Mouse (Mus musculus) c-Kit-positive CD71-negative TER-119-negative erythroid progenitor cells, embryonic 14.5 days (primary cell): ENCODE measurements around the gene Krt33b.

Source experiments
- DNase-seq: peaks from one replicate; pipeline ENCODE4 v3.0.0-alpha.2; 2013; ENCODE audit warnings: low read depth

Krt33b gene

DNA sequence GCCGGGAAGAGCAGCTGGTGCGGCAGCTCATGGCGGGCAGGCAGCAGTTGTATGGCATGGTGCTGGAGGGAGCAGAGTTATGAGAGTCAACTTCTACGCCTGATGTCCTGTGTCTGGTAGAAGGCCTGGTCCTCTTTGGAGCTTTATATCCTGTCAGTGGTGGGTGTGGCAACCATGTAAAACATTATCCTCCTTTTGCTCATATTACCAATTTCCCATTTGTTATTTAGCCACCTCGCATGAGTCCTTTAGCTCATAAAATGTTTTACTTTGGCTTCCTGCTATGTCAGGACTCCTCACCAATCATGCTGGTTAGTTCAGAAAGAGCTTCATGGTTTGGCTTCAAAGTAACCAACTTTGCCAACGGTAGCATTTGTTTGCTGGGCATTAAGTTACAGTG lies at the start of gene Krt33b:
TSS of gene Krt33b (minus strand) at position 101 of the 400 bp plus-strand sequence.
- no peak for DNase-seq

DNA sequence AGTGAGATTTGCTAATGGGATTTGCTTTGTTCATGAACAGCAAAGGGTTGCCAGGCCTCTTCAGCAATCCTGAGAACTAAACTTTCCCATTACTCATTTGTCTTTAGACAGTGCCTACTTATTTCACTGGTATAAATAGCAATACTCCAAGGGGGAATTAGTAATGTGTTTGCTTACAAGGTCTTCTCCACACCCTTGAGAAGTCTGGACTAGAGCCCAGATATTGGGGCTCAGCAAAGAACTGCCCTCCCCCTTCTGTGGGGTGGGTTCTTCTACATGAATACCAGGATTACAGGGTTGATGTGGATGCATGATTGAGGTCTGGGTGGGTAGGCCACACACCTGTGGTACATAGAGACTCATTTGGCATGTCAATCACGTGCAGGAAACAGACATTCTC lies 44.2 kb upstream of the Krt33b start:
- DNase-seq, result no peak

DNA sequence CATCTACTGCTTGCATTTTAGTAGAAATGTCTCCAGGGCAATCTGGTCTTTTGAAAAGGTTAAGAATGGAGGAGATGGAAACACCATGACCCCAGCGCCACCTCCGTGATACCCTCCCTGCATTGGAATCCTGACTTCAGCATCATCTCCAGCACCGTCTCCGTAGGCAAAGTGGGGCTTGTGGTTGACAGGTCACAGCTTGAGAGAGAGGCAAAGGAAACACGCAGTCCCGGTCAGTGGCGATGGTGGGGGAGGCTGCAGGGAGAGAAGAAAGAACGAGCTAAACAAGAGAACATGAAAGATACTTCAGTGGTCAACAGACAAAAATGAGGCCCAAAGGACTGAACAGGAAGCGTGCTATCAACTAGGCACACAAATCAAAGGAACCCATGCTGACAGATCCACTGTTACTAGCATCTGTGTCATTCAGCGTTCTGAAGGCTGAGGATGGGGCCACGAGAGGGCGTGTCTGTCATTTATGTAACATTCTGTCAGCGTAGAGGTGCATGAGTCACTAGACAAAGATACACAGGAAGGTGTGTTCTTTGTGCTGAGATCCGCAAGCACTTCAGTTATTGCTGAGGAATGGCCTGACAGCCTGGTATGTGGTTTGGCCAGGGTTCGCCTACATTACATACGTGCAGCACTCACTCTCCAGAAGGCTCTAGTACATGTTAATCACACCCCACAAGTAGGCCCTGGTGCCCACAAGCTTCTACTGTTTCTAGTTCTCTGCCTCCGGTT lies 37.8 kb upstream of the Krt33b start:
- DNase-seq, result no peak

DNA sequence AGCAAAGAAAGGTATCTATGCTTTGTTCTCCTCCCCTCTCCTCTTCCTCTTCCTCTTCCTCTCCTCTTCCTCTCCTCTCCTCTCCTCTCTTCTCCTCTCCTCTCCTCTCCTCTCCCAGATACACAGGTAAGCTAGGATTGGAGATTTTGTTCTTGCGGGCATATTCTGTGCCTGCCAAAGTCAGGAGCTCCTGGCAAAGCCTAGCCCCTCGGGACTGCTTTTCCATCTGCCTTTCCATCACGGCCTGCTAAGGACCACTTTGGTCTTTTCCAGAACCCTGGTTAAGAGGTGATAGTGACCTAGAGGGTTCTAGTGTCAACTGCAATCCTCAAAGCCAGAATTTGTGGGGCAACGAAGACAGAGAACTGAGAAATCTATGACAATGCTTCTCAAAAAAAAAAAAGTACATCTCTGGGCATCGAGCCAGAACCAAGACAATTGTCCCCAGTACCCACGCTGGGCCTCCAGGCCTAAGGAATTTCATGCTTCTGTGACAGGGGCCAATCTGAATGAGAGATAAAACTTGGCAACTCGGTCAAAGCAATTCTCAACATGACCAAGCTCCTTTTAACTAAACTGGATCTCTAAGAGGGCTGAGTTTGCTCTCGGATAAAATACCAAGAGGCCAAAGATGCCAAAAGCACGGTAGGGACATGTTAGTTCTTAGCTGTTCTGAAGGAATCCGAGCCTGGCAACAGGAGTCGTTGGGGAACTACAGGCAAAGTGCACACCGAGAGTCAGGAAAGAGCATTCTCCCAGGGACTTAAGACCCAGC lies 36.8 kb upstream of the Krt33b start:
- no peak for DNase-seq

GRCm38 (mm10) chr11:100058875-100059274 lies 29.2 kb upstream of the Krt33b start:
- no peak for DNase-seq

DNA sequence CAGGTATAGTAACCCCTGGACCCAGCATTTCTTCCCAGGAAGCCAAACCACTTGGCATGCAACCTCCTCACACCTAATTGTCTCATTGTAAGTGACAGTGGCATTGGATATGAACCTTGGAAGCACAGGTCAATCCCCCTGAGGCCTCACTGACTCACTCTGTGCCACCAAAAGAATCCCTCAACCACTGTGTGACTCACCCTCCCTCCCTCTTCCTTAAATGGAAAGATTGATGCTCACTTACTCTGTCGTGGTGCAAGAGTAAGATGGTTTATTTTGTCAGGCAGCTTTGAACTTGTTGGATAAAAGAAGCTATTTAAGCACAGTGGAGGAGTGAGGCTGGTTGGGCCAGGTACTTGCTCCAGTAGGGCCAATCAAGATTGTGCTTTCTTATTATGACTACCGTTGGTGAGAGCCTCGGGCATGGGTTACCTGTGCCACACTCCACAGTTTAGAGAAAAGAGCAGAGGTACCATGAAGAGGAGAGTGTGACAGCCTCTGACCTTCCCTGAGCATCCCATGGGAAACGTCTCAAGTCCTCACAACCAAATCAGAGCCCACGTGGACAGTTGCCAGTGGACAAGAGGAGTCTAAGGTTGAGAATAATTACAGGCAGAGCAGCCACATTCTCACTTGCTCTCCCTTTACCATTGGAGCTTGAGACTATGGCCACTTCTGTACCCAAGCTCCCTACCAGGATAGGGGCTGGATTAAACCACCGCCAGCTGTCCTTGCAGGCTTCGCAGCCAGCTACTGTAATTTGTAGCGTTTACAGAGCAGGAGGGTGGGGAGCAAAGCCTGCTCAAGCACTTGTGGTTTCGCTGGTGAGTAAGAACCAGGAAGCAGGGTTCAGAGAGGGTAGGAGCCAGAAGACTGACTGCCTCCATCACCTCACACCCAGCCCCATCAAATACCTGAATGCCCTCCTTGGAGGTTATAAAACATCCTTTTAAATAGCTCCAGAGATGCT lies 26.3 kb upstream of the Krt33b start:
- DNase-seq, result no peak

DNA sequence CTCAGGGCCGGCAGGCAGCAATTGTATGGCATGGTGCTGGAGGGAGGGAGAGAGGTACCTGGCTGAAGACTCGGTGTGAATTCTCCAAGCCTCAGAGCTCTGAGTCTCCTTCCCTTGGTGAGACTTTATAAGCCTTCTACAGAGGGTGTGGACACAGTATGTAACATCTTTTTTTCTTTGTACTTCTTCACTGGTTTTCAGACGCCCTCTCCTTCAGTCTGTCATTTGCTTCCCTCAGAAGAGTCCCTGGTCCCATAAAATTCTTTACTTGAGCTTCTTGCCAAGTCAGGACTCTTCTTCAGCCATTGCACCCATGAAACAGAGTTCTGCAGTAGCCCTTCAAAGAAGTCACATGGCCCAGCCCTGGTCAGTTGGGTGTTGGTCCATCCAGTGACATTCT lies 20.8 kb upstream of the Krt33b start, which contains the start of gene Krt31:
TSS of gene Krt31 (minus strand) at position 101 of the 400 bp plus-strand sequence.
- no peak for DNase-seq

- DNase-seq, result no peak
Observed at GRCm38 (mm10) chr11:100047193-100047592, 17.5 kb upstream of the Krt33b start.

GRCm38 (mm10) chr11:100046303-100046866 lies 16.7 kb upstream of the Krt33b start:
- no peak for DNase-seq

- no peak for DNase-seq
Observed at GRCm38 (mm10) chr11:100041454-100041853, 11.8 kb upstream of the Krt33b start, which contains the start of gene Krt34. TSS of gene Krt34 (minus strand) at chr11:100041554.

- DNase-seq, result no peak
Observed at GRCm38 (mm10) chr11:100021438-100021837, 8.2 kb downstream of the Krt33b start.

- DNase-seq, result no peak
Observed at GRCm38 (mm10) chr11:100019466-100019865, 10.2 kb downstream of the Krt33b start.

DNA sequence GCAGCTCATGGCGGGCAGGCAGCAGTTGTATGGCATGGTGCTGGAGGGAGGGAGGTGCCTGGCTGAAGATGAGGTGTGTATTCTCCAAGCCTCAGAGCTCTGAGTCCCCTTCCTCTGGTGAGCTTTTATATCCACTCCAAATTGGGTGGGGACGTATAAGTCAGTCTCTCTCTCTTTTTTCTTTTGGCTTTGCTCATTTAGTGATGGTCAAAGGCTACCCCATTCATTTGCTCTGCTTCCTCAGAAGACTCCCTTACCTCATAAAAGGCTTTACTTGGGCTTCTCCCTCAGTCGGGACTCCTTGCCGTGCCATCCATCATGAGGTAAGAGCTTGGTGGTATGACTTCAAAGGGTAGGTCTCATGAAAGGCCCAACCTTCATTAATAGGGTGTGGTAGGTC lies 13.6 kb downstream of the Krt33b start, which contains the start of gene Krt33a:
TSS of gene Krt33a (minus strand) at position 101 of the 400 bp plus-strand sequence.
- no peak for DNase-seq

DNA sequence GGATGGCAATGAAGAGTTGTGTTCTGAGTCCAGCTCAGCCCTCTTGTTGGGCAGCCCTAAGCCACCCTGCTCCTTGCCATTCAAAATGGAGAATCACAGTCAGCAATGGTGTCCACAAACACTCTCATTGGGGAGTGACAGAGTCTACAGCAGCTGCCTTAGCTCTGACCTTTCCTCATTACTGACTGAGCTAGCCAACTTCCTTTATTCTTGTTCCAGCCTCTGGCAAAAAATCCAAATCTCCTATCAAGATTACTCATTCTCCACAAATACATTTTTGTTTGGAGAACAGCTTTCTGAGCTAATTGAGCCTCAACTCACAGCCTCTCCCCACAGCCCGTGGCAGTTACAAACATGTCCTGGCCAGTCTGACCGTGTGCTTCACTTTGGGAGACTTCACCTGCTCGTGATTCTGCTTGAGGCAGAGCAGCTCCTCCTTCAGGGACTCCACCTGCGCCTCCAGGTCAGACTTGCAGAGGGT lies 15.9 kb downstream of the Krt33b start:
- DNase-seq, result no peak

DNA sequence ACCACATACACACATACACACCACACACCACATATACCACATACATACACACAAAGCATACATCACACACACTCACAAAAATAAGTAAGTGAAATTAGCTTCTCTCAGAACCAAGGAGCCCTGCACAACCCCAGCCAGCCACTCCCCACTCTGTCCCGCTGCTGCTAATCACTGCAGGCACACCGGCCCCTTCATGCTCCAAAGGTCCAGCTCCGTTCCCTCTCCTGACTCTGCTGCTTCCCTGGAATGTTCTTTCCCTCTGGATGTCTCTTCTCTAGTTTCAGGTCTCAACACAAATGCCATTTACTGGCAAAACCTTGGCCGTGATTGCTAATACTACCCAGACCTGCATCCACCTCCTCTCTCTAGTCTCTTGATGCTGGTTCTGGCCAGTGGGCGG lies 19.0 kb downstream of the Krt33b start:
- no peak for DNase-seq

- no peak for DNase-seq
Observed at GRCm38 (mm10) chr11:100008336-100008735, 21.3 kb downstream of the Krt33b start.

DNA sequence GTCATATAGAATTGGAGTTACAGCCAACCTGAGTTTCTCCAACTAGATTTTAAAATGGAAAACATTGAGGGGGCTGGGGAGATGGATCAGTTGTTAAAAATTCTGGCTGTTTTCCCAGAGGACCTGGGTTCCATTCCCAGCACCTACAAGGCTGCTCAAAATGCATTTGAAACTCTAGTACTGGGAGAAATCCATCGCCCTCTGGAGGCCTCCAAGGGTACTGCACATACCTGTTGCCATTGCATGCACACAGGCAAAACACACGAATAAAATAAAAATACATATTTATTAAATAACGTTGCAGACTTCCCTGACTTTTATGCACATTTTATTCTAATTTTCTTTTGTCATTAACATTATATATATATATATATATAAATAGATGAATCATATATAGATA lies 23.0 kb downstream of the Krt33b start:
- no peak for DNase-seq

DNA sequence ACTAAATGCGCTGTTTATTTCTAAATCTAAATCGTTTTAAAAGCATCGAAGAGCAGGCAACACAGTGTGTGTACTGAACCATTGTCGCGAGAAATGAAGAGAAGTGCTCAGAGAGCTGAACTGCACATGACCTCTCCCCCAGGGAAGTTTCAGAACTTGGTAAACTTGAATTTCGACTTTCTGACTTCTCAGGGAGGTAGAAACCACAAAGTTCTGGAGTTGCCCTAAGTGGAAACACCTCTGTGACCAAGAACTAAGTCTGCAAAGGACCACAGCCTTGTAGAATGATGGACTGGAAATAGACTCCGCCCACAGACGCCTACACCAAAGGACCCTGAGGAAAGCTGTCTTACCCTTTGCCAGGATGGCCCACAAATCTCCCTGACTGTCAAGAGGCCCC lies 23.8 kb downstream of the Krt33b start:
- no peak for DNase-seq

GRCm38 (mm10) chr11:100004846-100005245 lies 24.8 kb downstream of the Krt33b start:
- DNase-seq, result peak; percentile 16

DNA sequence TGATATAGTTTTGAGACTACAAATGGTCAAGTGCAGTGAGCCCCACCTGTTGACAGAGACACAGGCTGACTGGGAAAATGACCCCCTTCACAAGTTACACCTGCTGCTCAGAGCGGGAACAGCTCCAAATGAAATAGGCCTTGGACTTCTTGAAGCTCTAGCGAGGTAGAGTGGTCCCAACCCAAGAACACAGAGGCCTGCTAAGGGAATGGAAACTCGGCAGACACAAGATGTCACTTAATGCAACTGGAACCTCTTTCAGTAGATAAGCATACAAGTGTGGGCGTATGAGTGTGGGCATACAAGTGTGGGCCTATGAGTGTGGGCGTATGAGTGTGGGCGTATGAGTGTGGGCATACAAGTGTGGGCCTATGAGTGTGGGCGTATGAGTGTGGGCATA lies 30.6 kb downstream of the Krt33b start:
- no peak for DNase-seq

GRCm38 (mm10) chr11:99994384-99994661 lies 35.3 kb downstream of the Krt33b start:
- DNase-seq, result no peak
